Mouse (Mus musculus) urinary bladder, postnatal 25 days (tissue): ENCODE data around the gene Gstm4.
A peak's percentile ranks its signal among the peaks of the same experiment; 100 is the strongest.

Experiments used
- DNase-seq: peaks from one replicate; pipeline ENCODE4 v3.0.0; 2022; ENCODE audit warnings: low spot score

Gene Gstm4

GRCm38 (mm10) chr3:108044394-108045140 lies at the start of gene Gstm4:
TSS of gene Gstm4 (minus strand) at chr3:108044894.
- peak; percentile 78 for DNase-seq

GRCm38 (mm10) chr3:108094146-108094545 lies 49.5 kb upstream of the Gstm4 start:
- no peak for DNase-seq

- DNase-seq = no peak
Observed at GRCm38 (mm10) chr3:108093306-108093705, 48.6 kb upstream of the Gstm4 start.

GRCm38 (mm10) chr3:108092536-108093115 lies 47.9 kb upstream of the Gstm4 start, which contains the start of gene Gnat2:
TSS of gene Gnat2 (plus strand) at chr3:108092789.
- DNase-seq = no peak

- no peak for DNase-seq
Observed at GRCm38 (mm10) chr3:108092030-108092429, 47.3 kb upstream of the Gstm4 start.

GRCm38 (mm10) chr3:108090561-108090960 lies 45.9 kb upstream of the Gstm4 start:
- no peak for DNase-seq

GRCm38 (mm10) chr3:108089916-108090315 lies 45.2 kb upstream of the Gstm4 start:
- DNase-seq = no peak

- no peak for DNase-seq
Observed at GRCm38 (mm10) chr3:108088842-108089380, 44.2 kb upstream of the Gstm4 start.

GRCm38 (mm10) chr3:108087329-108087728 lies 42.6 kb upstream of the Gstm4 start:
- DNase-seq = no peak

- peak; percentile 88 for DNase-seq
Observed at GRCm38 (mm10) chr3:108086470-108086979, 41.8 kb upstream of the Gstm4 start, which contains the start of gene Ampd2. TSS of gene Ampd2 (minus strand) at chr3:108086651.

GRCm38 (mm10) chr3:108085721-108086469 lies 41.2 kb upstream of the Gstm4 start:
- DNase-seq = peak; percentile 74

GRCm38 (mm10) chr3:108085281-108085720 lies 40.6 kb upstream of the Gstm4 start:
- DNase-seq = peak; percentile 92

- no peak for DNase-seq
Observed at GRCm38 (mm10) chr3:108084767-108085270, 40.1 kb upstream of the Gstm4 start.

GRCm38 (mm10) chr3:108083904-108084407 lies 39.3 kb upstream of the Gstm4 start:
- DNase-seq = no peak

- DNase-seq = no peak
Observed at GRCm38 (mm10) chr3:108083161-108083560, 38.5 kb upstream of the Gstm4 start.

- DNase-seq = no peak
Observed at GRCm38 (mm10) chr3:108082251-108082875, 37.7 kb upstream of the Gstm4 start.

- no peak for DNase-seq
Observed at GRCm38 (mm10) chr3:108081681-108082080, 37.0 kb upstream of the Gstm4 start.

GRCm38 (mm10) chr3:108076836-108077235 lies 32.1 kb upstream of the Gstm4 start:
- DNase-seq = no peak

- no peak for DNase-seq
Observed at GRCm38 (mm10) chr3:108072983-108073569, 28.4 kb upstream of the Gstm4 start.

GRCm38 (mm10) chr3:108070295-108071293 lies 25.9 kb upstream of the Gstm4 start:
- DNase-seq = peak; percentile 63
